Mouse (Mus musculus) left cerebral cortex, adult 9 months (tissue): ENCODE measurements around the gene Os9.
"Not testable (repeated sequence)": the region's sequence is repeated elsewhere in the genome, so short reads cannot be mapped to it uniquely, and the experiment has no call there.

Experiments
- DNase-seq, 2 experiments: peaks; one replicate each; pipeline ENCODE4 v3.0.0; 2022; ENCODE audit warnings: low spot score in 2 of 2

Os9 gene

DNA sequence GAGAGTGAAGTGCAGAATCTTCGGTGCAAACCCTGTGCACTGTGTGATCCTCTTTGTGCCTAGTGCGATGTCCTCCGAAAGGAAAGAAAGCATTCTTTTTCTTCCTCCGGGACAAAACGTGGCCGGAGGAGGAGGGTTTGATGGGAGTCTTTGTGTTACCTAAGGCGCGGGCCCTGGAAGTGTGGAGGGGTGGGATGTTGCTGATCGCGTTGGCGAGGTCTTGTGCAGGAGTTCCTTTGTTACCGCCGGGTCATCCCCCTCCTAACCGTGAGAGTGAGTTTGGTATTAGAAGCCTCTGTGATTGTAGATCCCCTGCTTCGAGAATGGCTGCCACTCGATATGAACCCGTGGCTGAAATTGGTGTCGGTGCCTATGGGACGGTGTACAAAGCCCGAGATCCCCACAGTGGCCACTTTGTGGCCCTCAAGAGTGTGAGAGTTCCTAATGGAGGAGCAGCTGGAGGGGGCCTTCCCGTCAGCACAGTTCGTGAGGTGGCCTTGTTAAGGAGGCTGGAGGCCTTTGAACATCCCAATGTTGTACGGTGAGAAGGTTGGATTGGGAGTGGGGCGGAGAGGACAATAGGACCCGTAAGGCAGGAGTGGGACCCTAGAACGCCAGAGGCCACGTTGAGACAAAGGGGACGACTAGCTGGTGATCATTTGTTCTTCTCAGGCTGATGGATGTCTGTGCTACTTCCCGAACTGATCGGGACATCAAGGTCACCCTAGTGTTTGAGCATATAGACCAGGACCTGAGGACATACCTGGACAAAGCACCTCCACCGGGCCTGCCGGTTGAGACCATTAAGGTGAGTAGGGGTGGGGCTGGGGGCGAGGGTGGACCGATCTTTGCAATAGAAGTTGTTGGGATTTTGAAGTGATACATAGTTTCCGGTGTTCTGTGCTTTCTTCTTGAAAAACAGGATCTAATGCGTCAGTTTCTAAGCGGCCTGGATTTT is 56.7 kb downstream of the Os9 start:
- DNase-seq: no peak

DNA sequence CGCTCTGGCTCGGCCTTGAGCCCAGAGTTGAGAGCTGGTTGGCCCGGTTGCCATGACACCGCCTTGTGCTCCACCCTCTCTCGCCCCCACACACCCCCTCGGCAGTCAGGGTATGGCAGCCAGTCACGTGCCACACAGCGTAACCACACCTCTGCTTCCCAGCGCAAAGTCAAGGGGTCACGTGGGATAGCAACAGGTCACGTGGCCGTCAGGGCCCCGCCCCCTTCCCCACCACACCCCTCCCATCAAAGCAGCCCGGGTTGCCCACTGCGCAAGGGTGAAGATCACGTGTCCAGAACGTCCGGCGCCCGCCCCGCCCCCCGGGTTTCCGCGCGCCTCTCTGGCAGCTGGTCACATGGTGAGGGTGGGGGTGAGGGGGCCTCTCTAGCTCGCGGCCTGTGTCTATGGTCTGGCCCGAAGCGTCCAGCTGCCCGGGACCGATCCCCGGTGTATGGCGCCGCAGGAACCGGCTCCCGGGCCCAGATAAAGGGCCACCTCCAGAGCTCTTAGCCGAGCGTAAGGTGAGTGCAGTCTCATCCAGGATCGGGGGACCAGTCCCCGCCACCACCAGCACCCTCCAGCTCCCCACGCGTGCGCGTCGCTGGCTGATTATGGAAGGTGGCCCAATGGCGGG is 57.6 kb downstream of the Os9 start, which contains the start of gene Cdk4:
Cdk4 (plus strand) TSS at position 296 of the 634 bp plus-strand sequence.
- peak; percentile 97 to 98 for DNase-seq

DNA sequence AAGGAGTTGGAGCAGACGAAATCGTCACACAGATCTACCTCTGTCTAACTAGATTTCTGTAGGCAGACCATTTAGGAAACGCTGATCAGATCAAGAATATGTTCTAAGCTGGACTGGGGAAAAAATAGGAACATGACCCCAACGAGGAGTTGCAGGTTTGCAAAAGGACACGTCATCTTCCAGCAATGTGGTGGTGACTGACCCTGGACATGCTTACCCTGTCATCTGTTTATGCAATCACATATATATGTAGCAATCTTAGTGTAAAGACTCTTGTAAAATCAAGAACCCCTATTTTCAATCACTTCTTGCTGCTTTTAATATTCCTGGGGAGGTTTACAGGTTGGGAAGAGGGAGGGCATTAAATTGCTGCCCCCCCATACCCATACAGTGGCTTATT is 58.4 kb downstream of the Os9 start:
- DNase-seq: no peak

DNA sequence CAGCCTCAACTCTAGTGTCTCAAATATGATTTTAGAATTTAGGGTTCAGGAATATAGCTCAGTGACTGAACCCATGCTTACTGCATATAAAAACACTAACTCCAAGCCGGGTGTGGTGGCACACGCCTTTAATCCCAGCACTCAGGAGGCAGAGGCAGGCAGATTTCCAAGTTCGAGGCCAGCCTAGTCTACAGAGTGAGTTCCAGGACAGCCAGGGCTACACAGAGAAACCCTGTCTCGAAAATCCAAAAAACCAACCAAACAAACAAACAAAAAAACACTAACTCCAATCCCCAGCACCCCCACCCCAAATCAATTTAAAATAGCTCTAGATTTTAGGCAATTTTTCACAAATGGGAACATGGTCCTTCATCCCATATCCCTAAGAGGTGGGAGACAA is 58.8 kb downstream of the Os9 start:
- not testable (repeated sequence) for DNase-seq

DNA sequence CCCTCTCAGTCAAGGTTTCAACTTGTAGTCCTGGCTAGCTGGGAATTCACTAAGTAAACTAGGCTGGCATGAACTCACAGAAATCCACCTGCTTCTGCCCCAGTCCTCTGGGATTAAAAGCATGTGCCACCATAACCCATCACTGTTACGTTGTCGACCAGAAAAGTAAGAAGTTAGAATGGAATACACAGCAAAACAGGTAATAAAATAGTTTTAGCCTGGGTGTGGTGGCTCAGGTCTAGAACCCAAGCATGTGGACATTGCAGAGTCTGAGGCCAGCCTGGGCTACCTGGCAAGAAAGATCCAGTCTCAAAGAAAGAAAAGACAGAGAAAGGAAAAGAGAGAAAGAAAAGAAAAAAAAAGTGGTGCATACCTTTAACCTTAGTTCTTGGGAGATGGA is 59.4 kb downstream of the Os9 start:
- no peak for DNase-seq

DNA sequence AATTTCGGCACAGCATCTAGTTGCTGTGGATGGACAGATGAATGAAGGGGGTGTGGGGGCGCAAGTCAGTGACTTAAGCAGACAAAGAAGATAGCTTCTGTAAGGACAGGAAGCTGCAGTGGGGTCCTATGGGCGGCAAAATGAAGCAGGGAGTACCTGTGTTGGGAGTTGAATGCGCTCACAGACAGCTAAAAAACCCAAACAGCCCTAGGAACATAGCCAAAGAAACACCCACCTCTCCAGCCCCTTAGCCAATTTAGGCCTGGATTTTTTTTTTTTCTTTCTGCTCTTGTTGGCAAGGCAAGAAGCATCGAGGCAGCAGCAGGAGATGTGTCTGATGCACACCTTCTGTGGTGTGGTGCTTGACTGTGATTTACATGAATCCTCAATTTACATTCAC is 59.8 kb downstream of the Os9 start:
- no peak for DNase-seq

DNA sequence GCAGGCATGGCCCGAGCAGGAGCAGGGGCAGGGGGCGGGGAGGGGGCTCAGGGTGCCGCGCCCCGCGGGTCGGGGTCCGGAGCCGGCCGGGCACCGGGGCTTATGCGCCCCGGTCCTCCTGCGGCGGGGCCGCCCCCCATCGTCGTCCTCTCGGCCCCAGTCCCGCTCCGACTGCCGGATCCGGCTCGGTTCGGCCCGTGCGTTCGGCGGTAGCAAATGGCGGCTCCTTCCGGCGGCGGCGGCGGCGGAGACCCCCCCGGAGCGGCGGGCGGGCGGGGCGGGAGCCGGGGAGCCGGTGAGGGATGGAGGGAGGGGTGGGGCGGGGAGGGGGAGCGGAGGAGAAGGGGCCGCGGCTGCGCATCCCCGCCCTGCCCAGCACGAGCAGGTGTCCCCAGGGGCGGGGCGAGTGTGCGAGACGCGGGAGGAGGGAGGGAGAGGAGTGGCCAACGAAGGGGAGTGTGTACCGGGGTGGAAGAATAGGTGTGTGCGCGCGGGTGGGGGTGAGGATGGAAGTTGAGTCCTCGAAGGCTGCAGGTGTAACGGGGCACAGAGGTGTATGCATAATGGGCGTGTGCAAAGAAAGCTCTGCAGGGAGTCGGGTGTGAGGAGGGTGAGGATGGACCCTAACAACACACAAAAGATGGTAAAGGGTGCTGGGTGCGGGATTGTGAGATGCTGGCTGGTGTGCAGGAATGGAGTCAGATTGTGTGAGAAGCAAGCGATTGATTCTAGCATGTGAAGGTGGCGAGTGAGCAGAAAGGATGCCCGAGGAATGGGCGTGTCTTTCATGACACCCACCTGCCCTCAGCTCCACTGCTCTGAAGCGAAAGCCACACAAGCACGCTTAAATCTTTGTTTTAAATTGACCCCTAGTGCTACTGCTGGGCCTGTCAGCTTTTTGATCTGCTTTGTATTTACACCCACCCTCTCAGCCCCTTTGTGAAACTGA is 60.7 kb downstream of the Os9 start, which contains the start of gene March9:
March9 (minus strand) TSS at position 217 of the 949 bp plus-strand sequence.
- peak; percentile 57 to 71 for DNase-seq

DNA sequence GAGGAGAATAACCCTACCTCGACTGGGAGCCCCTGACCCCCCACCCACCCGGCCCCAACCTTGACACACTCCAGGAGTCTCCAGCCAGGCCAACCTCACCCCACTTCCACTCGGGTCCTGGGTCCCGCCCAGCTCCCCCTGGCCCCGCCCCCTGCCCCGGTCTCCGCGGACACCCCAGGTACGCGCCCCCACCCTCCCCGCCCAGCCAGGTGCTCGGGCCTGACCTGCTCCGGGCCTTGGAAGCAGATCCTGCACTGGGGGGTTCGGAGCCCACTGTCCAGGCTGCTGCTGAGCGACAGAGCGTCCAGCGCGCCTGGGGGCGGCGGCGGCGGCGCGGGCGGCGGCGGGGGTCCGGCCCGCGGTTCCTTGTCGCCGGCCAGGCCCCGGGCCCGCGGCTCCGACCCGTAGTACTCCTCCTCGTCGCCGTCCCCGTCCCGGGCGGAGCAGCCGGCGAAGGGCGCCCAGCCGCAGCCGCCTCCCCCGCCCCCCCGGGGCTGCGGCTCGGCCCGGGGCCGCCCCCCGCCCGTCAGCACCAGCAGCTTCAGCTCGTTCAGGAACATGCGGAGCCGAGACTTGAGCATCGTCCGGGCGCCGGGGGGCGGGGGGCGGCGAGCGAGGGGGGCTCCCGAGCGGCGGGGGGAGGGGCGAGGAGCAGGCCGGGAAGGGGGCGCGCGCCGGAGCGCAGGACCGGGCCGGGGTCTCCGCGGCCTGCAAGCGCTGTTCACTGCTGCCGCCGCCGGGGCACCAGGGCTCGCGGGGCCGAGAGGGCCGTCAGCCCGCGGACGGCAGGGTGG is 61.6 kb downstream of the Os9 start:
- DNase-seq: no peak

DNA sequence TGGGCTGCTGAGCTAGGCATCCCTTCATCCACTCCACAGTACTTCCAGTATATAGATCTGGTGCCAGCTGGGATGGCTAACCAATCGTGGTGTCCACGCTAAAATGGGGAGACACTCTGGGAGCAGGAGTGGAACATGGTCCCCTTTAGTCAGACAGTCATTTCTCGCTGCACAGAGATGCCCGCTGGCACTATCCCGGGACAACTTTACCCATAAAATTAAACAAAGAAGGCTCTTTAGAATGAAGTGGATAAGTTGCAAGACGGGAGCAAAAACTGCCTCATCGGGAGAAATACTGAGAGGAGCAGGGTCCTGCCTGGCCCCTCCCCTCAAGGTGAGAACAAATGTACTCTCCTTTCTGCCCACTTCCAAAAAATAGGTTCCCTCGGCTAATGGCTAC is 62.2 kb downstream of the Os9 start:
- DNase-seq: no peak

DNA sequence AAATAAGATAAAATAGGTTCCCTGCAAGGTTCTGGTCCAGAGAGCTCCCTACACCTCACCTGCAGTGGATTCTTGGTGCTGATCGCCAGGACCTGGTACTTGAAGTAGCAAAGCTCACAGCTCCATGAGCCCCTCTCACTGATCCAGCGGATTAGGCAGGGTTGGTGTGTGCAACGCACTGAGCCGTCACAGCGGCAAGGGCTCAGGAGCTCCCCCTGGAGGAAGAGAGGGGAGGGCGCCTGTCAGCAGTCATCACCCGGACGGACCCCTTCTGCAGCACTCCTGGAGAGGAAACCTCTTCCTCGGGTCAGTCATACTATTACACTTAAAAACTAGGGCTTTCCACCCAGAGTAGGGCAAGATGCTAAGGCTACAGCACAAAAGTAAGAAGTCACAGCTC is 62.8 kb downstream of the Os9 start:
- DNase-seq: peak in 1 of 2 experiments; percentile 73

DNA sequence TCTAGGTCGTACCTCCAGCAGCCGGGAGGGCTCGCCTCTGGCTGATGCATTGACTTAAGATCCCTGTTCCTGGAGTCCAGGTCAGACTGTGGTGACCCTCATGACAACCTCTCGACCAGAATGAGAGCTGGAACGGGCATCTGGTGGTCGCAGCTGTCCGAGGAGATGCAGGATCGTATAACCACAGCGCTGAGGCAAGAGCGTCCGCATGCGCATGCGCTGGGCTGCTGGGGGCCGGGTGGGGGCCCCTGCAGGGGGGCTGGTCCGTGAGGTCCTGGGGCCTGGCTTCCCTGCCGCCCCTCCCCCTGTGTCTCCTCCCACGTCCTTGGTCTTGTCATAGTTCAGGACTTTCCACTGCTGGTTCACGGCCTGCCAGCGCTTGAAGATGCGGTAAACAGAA is 64.4 kb downstream of the Os9 start:
- no peak for DNase-seq

DNA sequence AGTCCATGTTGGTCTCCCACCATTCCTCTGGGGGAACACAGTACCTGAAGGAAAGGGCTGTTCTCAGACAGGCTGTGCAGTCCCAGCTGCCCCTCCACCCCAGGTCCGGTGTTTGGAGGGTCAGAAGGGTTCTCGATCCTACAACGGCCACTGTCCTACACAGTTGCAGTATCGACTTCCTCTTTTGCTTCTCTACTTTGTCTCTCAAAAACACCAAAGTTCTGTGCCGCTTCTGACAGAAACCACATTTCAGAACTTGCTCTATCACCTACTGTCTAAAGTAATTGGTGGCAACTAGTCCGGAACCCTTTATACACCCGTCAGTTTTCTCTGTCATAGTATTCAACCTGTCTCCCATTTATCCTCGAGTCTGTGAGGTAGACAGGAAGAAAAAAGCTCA is 65.5 kb downstream of the Os9 start:
- no peak for DNase-seq

DNA sequence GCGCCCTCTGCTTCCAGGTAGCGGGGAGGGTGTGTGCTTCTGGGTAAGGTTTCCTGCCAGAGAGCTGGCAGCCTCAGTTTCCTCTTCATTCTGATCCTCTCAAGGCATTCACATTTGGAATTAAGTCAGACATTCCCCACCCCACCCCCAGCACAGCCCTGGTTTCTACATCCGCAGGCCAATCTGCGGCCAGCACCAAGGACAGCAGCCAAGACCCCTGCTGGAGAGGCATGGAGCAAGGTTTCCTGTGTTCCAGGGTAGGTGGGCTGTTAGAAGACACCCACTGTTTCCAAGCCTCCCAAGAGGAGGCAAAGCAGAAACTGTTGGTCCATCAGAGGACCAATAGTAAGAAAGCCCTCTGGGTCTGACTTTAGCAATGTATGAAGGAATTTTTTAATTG is 66.3 kb downstream of the Os9 start:
- no peak for DNase-seq

DNA sequence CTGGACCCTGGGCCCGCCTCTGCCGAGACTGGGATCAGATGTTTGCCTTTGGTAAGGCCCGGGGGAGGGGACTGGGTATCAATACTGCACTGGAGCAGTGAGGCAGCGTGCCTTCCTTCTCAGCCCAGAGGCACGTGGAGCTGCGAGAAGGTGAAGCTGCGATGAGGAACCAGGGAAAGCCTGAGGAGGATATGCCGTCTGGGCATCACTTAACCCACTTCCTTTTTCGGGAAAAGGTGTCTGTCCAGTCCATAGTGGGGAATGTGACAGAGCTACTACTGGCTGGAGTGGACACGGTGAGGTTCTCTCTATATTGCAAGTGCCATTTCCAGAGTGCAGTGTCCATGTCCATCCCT is 70.8 kb downstream of the Os9 start:
- DNase-seq: no peak

DNA sequence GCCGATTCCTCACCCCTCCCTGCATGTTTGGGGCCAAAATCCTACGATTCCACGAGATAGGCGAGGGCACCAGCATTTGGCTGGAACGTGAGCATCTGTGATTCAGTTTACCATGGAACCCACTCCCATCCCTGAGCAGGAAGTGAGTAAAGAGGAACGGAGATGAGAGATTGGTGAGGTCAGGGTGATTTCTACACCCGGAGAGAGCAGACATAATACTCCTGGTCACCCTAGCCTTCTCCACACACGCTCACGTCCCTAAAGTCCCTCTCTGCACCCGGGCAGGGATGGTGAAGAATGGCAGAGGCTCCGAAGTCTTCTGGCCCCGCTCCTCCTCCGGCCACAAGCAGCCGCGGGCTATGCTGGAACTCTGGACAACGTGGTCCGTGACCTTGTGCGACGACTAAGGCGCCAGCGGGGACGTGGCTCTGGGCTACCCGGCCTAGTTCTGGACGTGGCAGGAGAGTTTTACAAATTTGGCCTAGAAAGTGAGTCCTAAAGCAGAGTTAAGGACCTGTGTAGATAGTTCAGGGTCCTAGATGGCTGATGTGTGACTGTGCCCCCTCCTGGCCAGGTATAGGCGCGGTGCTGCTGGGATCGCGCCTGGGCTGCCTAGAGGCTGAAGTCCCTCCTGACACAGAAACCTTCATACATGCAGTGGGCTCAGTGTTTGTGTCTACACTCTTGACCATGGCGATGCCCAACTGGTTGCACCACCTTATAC is 71.4 kb downstream of the Os9 start:
- no peak for DNase-seq

DNA sequence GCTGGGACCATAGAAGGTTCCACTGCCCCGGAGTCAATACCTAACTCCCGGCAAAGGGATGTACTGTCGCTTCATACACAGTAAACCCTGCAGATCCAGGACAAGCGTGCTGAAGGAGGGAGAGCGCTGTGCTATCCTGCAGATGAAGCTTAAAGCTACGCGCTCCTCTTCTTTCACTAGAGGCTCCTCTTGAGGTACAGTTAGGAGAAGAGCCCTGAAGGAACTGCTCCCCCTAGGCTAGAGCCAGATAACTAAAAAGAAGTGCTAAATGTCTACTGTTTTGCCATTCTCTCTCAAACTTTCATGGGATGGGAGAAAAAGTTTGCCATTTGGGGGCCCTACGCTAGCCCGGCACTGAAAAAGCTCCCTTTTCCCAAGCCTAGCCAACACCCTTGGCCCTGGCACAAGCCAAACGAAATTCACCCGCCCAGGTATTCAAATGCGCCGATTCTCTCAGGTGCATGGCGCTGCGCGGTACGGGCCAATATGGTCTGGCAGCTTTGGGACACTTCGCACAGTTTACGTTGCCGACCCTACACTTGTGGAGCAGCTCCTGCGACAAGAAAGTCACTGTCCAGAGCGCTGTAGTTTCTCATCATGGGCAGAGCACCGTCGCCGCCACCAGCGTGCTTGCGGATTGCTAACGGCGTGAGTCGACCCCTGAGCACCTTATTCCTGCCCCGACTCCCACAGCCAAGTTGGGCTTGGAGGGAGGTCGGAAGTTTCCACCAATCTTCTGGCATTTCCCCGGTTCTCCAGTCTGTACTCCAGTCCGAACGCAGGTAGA is 72.1 kb downstream of the Os9 start:
- no peak for DNase-seq

DNA sequence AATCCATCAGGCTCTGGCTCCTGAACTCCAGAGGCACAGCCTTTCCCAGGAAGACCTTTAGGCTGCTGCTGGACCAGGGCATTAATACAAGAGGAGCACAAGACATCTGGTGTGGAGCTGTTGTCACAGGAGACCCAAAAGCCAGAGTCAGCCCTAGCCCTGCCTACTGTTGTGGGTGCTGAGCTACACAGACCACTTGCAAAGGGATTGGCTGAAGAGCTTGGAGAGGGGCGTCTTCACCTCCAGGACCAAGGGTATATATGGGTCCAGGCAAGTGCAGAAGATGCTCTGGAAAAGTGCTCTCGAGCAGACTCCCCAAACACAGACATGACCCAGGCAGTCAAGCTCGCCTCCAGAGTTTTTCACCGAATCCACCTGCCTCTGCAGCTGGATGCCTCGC is 73.0 kb downstream of the Os9 start, which contains the start of gene Cyp27b1:
Cyp27b1 (plus strand) TSS at position 297 of the 400 bp plus-strand sequence.
- no peak for DNase-seq
